Mouse (Mus musculus): Measurements from ENCODE around the gene Gprc5d. TPM values are rescaled to one million over a fixed set of nuclear protein-coding genes. Genes with fewer than 3 reads are reported as not detected.

Gene Gprc5d
- total RNA-seq (2021) = not detected
- long read RNA-seq, experiment 1, transcript Gprc5d-202 (3 exons, 1,317 nt) = major isoform, 7 of 7 reads
- long read RNA-seq, experiment 1, partial matches to known transcripts = 0 of 7 reads
- long read RNA-seq, experiment 1, other reads (novel, unspliced or antisense) = 0 of 7 reads
- long read RNA-seq, experiment 2 = 0 reads

GRCm38 (mm10) chr6:135118183-135118582 is at the start of gene Gprc5d:
TSS of gene Gprc5d (minus strand) at chr6:135118283.
- no peak for DNase-seq (ENCODE audit: low spot score in 2 of 2)

- no peak for DNase-seq (ENCODE audit: low spot score in 2 of 2)
Measured at GRCm38 (mm10) chr6:135166712-135167111, 48.6 kb upstream of the Gprc5d start.

GRCm38 (mm10) chr6:135166262-135166661 is 48.2 kb upstream of the Gprc5d start:
- DNase-seq (ENCODE audit: low spot score in 2 of 2) = no peak

GRCm38 (mm10) chr6:135165706-135166105 is 47.6 kb upstream of the Gprc5d start:
- no peak for DNase-seq (ENCODE audit: low spot score in 2 of 2)

- DNase-seq (ENCODE audit: low spot score in 2 of 2) = no peak
Measured at GRCm38 (mm10) chr6:135165191-135165590, 47.1 kb upstream of the Gprc5d start.

GRCm38 (mm10) chr6:135162861-135163260 is 44.8 kb upstream of the Gprc5d start:
- no peak for DNase-seq (ENCODE audit: low spot score in 2 of 2)

- DNase-seq (ENCODE audit: low spot score in 2 of 2) = no peak
Measured at GRCm38 (mm10) chr6:135162311-135162710, 44.2 kb upstream of the Gprc5d start.

GRCm38 (mm10) chr6:135161356-135161755 is 43.3 kb upstream of the Gprc5d start:
- no peak for DNase-seq (ENCODE audit: low spot score in 2 of 2)

GRCm38 (mm10) chr6:135158509-135158908 is 40.4 kb upstream of the Gprc5d start:
- no peak for DNase-seq (ENCODE audit: low spot score in 2 of 2)

GRCm38 (mm10) chr6:135157496-135157895 is 39.4 kb upstream of the Gprc5d start:
- DNase-seq (ENCODE audit: low spot score in 2 of 2) = no peak

GRCm38 (mm10) chr6:135156597-135156996 is 38.5 kb upstream of the Gprc5d start:
- DNase-seq (ENCODE audit: low spot score in 2 of 2) = no peak

- DNase-seq (ENCODE audit: low spot score in 2 of 2) = no peak
Measured at GRCm38 (mm10) chr6:135153719-135154118, 35.6 kb upstream of the Gprc5d start.

GRCm38 (mm10) chr6:135150311-135150710 is 32.2 kb upstream of the Gprc5d start:
- no peak for DNase-seq (ENCODE audit: low spot score in 2 of 2)

- no peak for DNase-seq (ENCODE audit: low spot score in 2 of 2)
Measured at GRCm38 (mm10) chr6:135149722-135150121, 31.6 kb upstream of the Gprc5d start.

- no peak for DNase-seq (ENCODE audit: low spot score in 2 of 2)
Measured at GRCm38 (mm10) chr6:135149175-135149574, 31.1 kb upstream of the Gprc5d start.

- DNase-seq (ENCODE audit: low spot score in 2 of 2) = no peak
Measured at GRCm38 (mm10) chr6:135148506-135148905, 30.4 kb upstream of the Gprc5d start.

GRCm38 (mm10) chr6:135145976-135146375 is 27.9 kb upstream of the Gprc5d start:
- no peak for DNase-seq (ENCODE audit: low spot score in 2 of 2)

GRCm38 (mm10) chr6:135144516-135144915 is 26.4 kb upstream of the Gprc5d start:
- DNase-seq (ENCODE audit: low spot score in 2 of 2) = no peak

GRCm38 (mm10) chr6:135143151-135143550 is 25.1 kb upstream of the Gprc5d start:
- DNase-seq (ENCODE audit: low spot score in 2 of 2) = no peak

- no peak for DNase-seq (ENCODE audit: low spot score in 2 of 2)
Measured at GRCm38 (mm10) chr6:135141451-135142147, 23.5 kb upstream of the Gprc5d start.

GRCm38 (mm10) chr6:135138746-135139145 is 20.7 kb upstream of the Gprc5d start:
- peak in 1 of 2 experiments; percentile 28 for DNase-seq (ENCODE audit: low spot score in 2 of 2)

GRCm38 (mm10) chr6:135138207-135138606 is 20.1 kb upstream of the Gprc5d start:
- no peak for DNase-seq (ENCODE audit: low spot score in 2 of 2)

GRCm38 (mm10) chr6:135137736-135138135 is 19.7 kb upstream of the Gprc5d start:
- DNase-seq (ENCODE audit: low spot score in 2 of 2) = peak in 1 of 2 experiments; percentile 49

All from gastrocnemius, postnatal 4 days (tissue).